Mouse (Mus musculus) adrenal gland, adult (tissue): ENCODE data around the gene Mrpl10.

Experiments used
- DNase-seq, 2 experiments: peaks; one replicate each; pipeline ENCODE4 v3.0.0; 2022 to 2023; ENCODE audit warnings: low spot score in 1 of 2; ENCODE audit not compliant: inconsistent age in 2 of 2

The Mrpl10 gene

DNA sequence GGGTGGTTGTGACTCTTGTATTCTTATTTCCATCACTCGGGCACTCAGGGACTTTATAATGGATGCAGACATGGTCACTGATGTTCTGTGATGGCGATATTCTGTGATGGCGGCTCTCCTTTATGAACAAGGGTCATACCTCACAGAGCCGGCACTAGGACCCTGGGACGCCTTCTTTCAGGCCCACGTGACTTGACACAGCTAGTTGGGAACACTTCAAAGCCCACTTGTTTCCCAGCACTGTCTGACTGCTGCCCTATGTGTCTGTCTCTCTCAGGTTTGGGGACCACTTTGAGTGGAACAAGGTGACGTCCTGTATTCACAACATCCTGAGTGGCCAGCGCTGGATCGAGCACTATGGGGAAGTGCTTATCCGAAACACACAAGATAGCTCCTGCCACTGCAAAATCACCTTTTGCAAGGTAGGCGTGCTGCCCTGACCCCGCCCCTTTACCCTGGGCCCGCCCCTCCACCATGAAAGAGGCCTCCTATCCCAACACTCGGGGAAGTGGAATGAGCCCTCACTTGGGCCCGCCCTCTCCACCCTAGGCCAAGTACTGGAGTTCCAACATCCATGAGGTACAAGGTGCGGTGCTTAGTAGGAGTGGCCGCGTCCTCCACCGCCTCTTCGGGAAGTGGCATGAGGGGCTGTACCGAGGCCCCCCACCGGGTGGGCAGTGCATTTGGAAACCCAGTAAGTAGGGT lies 25.4 kb downstream of the Mrpl10 start:
- peak in 1 of 2 experiments; percentile 16 for DNase-seq

DNA sequence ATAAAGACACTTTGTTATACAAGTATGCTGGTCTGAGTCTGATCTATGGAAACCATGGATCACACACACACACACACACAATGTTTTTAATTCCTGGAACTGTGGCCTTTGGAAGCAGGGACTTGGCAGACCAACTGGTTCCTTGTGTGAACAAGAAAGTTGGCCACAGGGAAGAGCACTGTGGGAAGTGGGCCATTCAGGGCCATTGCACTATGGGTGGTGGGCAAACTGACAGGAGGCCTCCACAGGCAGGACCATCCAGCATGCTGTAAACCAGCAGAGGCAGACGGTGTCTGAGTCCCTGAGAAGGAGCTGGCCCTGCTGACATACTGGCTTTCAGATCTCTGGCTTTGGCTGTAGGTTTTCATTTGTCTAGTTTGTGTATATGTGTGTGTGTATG lies 28.0 kb downstream of the Mrpl10 start:
- peak in 1 of 2 experiments; percentile 17 for DNase-seq

DNA sequence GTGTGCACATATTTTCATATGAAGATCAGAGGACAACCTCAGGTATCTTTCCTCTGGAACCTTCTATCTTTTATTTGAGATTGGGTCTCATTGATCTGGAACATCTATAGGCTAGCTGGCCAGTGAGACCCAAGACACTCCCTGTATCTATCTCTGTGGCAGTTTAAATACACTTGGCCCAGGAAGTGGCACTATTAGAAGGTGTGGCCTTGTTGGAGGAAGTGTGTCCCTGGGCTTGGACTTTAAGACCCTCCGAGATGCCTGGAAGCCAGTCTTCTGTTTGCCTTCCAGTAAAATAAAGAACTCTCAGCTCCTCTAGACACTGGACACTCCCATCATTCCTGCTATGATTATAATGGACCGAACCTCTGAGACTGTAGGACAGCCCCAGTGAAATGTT lies 28.4 kb downstream of the Mrpl10 start:
- peak in 1 of 2 experiments; percentile 14 for DNase-seq

DNA sequence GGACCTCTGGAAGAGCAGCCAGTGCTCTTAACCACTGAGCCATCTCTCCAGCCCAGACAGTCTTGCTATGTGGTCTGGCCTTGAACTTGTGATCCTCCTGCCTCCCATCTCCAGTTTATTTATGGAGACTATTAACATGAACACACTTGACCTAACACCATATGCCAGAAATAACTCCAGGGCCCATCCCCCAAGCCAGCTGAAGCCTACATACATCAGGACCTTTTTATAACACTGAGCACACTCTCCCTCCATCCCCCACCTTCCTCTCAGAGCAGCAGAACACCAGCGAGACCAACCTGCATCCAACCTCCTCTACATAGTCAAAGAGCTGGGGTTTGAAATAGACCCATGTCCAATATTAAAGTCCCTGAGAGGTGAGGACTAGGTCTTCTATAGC lies 29.8 kb downstream of the Mrpl10 start:
- DNase-seq: peak in 1 of 2 experiments; percentile 16

DNA sequence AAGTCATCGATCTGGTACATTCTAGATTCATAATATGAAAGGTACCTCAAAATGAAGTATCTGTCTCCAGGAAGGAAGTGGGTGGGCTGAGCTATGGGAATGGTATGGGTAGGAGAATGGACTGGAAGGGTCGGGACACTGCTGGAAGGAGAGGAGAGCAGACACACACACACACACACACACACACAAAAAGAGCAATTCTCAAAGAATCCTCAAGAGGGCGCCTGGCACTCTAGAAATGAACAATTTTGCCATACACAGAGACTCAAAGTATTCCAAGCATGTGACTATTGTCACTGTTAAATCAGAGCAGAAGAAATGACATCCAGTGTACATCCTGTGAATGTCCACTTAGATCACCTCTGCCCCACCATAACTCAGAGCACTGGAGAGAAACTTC lies 31.2 kb downstream of the Mrpl10 start:
- peak in 1 of 2 experiments; percentile 77 for DNase-seq

DNA sequence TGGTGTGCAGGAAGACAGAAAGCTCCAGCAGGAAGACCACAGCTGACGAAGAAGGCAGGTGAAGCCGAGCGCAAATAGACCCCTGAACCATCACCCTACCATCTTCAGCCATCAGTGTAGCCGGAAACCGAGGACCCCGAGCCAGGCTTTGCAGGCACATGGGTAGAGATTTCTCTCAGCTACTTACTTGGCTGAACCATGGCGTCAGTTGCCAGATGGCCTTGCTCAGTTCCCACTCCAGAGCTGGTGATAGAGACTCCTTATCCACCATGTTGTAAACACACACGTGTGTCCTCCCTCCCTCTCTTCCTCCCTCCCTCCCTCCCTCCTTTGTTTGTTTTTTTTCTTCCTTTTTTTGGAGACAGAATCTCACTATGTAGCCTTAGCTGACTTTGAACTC lies 32.9 kb downstream of the Mrpl10 start:
- peak in 1 of 2 experiments; percentile 14 for DNase-seq

DNA sequence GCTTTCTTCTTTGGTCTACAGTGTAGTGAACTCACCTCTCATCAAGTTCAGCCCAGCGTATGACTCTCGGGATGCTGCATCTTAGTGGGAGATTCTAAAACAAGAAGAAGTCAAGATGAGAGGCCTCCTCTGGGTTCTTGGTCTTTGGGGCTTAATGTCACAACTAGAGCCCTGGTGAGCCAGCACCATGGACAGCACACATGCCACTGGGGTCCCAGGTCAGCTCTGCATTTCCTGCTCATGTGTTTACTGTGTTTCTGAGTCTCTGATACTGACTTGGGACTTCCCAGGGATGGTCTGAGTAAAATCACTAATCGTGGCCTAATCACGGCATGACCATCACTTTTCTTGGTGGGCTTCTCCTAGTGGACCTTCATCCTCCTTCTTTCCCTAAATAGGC lies 37.4 kb downstream of the Mrpl10 start:
- no peak for DNase-seq

DNA sequence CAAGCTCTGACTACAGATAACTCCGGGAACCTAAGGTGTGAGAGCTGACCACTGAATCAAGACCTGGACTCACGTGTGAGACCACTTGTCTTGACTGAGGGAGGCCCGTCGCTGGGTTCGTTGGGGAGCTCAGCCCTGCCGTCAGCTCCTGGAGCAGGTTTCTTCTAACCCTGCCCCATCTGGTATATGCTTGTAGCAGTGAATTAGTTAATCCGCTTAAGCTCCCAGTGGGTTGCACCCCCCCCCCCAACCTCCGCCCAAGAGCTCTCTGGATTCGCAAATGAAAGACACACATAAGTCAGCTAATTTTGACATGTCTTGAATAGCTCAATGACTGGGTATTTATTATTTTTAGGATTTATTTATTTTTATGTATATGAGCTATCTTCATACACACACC lies 38.9 kb downstream of the Mrpl10 start:
- DNase-seq: no peak

DNA sequence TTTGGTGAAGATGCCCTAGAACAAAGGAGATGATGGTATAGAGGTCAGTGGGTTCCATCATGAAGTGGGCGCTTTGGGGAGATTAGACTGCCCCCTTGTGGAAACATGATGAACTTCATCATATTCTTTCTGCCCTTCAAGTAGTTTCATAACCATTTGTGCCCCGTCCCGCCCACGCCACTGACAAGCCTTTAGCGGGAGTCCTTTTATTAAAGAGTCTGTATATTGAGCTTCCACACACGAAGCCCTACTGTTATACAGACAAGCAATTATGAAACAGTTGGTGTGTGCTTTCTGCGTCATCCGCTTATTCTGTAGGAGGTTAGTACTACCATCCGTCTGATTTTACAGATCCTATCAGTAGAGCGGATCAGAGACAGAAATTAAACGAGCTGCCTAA lies 41.6 kb downstream of the Mrpl10 start:
- DNase-seq: peak; percentile 58 to 85

DNA sequence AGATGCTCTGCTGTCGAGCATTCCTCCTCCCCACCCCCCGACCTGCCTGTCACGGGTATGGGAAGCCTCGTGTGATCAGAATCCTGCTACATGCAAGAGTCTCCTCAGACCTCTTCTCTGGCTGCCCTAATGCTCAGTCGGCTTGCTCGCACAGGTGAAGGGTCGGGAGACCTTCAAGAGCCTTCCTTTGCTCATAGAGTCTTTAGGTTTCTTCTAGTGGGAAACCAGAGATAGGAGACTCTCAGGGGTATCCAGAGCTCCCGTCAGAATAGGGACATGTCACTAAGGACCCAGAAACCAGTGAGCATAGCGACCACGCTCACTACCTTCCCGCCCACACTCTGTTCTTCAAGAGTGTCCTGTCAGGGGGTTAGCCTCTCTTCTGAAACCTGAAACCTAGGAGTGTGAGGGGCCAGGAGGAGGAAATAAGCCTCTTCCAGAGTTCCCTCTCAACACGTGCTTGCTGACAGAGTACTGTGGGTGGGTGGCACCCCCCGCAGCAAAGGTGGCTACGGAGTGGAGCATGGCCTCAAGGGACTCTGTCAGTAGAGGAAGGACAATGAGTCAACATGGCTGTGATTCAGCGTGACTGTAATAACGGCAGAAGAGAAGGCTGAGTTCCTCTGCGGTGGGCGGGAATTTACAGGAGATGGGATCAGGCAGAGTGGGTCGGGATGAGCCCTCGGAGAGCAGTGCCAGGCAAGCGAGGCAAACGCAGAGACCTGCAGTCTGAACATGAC lies 42.2 kb downstream of the Mrpl10 start:
- peak; percentile 80 to 83 for DNase-seq

DNA sequence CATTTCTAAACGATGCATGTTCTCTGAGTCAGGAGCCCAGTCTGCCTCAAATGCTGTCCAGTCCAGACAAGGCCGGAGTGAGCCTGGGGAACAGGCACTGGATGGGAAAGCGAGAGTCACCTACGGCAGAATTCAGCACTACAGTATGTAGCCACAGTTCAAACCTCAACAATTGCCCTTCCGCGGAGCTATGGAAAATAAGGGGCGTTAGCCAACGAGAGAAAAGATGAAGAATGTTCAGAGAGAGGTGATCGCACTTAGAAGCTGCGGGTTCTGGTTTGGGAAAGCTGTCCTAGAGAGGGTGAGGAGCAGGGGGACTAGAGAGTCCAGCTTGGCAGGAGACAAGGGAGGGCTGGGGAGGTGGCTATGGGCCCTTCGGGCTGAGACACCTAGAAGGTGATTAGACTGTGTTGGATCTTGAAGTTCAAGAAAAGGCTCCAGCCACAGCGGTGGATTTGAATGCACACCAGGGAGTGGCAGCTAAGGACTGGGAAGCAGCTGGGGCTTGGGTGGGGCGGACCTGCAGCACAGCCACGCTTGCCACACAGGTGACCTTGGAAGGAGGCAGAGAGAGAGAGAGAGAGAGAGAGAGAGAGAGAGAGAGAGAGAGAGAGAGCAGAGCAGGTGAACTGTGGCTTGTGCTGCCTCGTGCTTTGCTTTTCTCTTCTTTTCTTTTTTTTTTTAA lies 43.6 kb downstream of the Mrpl10 start:
- no peak for DNase-seq

DNA sequence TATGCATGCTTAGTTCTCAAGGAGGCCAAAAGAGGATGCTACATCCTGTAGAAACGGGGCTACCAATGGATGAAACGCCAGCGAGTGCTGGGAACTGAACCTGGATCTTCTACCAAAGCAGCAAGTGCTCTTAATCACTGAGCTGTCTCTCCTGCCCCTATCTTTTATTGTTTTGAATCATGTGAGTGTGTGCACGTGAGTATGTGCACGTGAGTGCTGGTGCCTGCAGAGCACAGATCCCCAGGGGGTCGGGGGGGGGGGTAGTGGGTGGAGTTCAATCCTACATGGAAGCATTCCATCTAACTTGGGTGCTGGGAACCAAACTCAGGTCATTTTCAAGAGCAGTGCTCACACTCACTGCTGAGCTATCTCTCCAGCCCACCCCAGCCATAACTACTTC lies 45.0 kb downstream of the Mrpl10 start:
- DNase-seq: no peak

DNA sequence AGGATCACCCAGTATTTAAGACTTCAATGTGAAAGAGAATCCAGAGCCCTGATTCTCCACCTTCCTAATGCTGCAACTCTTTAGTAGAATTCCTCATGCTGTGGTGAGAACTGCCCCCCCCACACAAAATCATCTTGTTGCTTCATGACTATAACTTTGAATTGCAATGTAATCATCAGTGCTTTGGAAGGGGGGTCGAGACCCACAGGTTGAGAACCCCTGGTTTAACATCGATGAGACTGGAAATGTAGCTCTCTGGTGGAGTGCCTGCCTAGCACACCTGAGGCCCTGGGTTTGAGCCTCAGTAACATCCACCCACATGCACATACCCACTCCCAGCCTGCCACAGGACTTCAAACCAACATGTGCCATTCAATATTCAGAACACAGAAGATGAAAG lies 53.2 kb downstream of the Mrpl10 start:
- no peak for DNase-seq

DNA sequence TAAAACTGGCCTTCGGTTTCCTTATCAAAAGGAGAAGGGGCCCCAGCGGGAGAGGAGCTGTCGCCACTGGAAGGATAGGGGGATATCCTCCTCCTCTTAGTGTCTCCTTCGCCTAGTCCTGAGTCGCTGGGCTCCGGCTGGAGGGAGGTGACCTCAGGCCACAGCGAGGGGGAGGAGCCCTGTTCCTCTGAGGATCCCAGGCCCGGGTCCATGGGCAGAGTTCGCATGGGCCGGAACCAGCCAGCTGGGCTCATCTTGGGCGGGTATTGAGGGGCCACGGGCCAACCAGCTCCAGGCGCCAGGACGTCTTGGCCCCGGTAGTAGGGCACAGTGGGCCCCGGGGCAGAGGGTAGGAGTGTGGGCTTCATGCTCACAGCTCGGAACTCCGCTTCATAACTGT lies 57.4 kb downstream of the Mrpl10 start:
- peak in 1 of 2 experiments; percentile 45 for DNase-seq
